Mouse (Mus musculus): ENCODE data around the gene Lars2.

DNA sequence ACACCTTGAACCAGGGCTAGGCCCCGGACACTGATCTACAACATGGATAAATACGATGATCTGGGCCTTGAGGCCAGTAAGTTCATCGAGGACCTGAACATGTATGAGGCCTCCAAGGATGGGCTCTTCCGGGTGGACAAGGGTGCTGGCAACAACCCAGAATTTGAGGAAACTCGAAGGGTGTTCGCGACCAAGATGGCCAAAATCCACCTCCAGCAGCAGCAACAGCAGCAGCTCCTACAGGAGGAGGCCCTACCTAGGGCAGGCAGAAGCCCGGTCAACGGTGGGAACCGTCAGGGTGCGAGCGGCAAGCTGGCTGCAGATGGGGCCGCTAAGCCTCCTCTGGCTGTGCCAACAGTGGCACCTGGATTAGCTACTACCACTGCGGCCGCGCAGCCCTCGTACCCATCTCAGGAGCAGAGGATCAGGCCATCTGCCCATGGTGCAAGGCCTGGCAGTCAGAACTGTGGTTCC, 112.5 kb downstream of the Lars2 start:
- TF ChIP-seq ZC3H11A (IDR thresholded peaks at IDR 0.05; ENCODE audit: borderline replicate concordance, low read depth, low read length) (no peak), ZNF384 (IDR thresholded peaks at IDR 0.05; ENCODE audit: low read depth, low read length) (no peak), MAFK (IDR thresholded peaks at IDR 0.05; ENCODE audit: insufficient read depth, low read depth, low read length) (no peak), HCFC1 (IDR thresholded peaks at IDR 0.05; ENCODE audit: borderline replicate concordance, insufficient read depth, low read length) (no peak), CHD2 (IDR thresholded peaks at IDR 0.05; ENCODE audit: low read depth, low read length) (no peak)
